Mouse (Mus musculus): ENCODE measurements around the gene Themis.

GRCm38 (mm10) chr10:28673931-28674330 lies 5.8 kb downstream of the Themis start:
- no peak for TF ChIP-seq CEBPB (IDR thresholded peaks at IDR 0.05; ENCODE audit: insufficient read depth, poor library complexity, severe bottlenecking)
- TF ChIP-seq E2F4 (IDR thresholded peaks at IDR 0.05; ENCODE audit: insufficient read depth): no peak
- no peak for TF ChIP-seq POLR2A (IDR thresholded peaks at IDR 0.05; ENCODE audit: insufficient read length, low read depth)

All from myocyte (in vitro differentiated cells).